In genomic region chr10:127075080-127075479, GRCm38 (mm10) we compare ENCODE assay signal across 10 mouse cellular contexts. TPM values are rescaled to one million over a fixed set of nuclear protein-coding genes. Genes with fewer than 3 reads are reported as not detected.
DNase-seq lines count a peak whose midpoint lies in the region; ATAC-seq and TF ChIP-seq lines count a peak whose summit lies in the region.
"Had no signal": no experiment of that assay in that cellular context is flagged by ENCODE, and none has a peak within 500 bp of the region (broad histone marks: within the 10 kb centered on the region; RNA-seq: fewer than 3 reads in every experiment).

Gene Agap2 (plus strand): TSS chr10:127075284.

- no peak for TF ChIP-seq CTCF in midbrain, postnatal 0 days (IDR thresholded peaks at IDR 0.05)

- intact Hi-C loops in left cerebral cortex, postnatal 10 days (cut with DNase I), result no loop called here
- intact Hi-C loops in heart, postnatal 10 days (cut with DNase I), result no loop called here

- no peak for ATAC-seq in neural tube, embryonic 13.5 days (ENCODE audit: low read depth)
- ATAC-seq in midbrain, postnatal 0 days (ENCODE audit: low FRiP score), result no peak
- no peak for ATAC-seq in erythroid progenitor cell, adult 5-6 weeks (replicated peaks; ENCODE audit: low FRiP score, poor library complexity, severe bottlenecking)

- no peak within 1 kb of the TSS for H3K27ac ChIP-seq in neural tube, embryonic 13.5 days (replicated peaks)
- H3K27ac ChIP-seq in midbrain, postnatal 0 days (ENCODE audit: low read depth, low read length), result no peak within 1 kb of the TSS
- H3K27ac ChIP-seq: stomach, embryonic 15.5 days had no signal

- WGBS in neural tube, embryonic 13.5 days, result 70% methylated on average over 9 of the region's 9 CpGs
- WGBS in midbrain, postnatal 0 days, result 74% methylated on average over 9 of the region's 9 CpGs

- H3K9me3 ChIP-seq in neural tube, embryonic 13.5 days, result no peaks in the 10 kb centered on the region
- H3K9me3 ChIP-seq in midbrain, postnatal 0 days (ENCODE audit: low read length), result no peaks in the 10 kb centered on the region
- H3K9me3 ChIP-seq: stomach, embryonic 15.5 days had no signal

- DNase-seq in neural tube, embryonic 10.5 days (ENCODE audit: extremely low spot score, low spot score), result no peak
- no peak for DNase-seq in left cerebral cortex, postnatal 10 days (ENCODE audit: extremely low spot score in 1 of 2, low spot score in 2 of 2)
- no peak for DNase-seq in midbrain, postnatal 0 days (ENCODE audit: low spot score)
- DNase-seq in thymus, postnatal 4 days, result peak; percentile 91
- no peak for DNase-seq in heart, postnatal 10 days
- no peak for DNase-seq in adrenal gland, postnatal 25 days
- DNase-seq: kidney, postnatal 10 days had no signal

- H3K4me1 ChIP-seq in neural tube, embryonic 13.5 days (replicated peaks), result peaks cover 33% of the 10 kb centered on the region
- peaks cover 4% of the 10 kb centered on the region; the same call in 1 of the 2 replicates for H3K4me1 ChIP-seq in midbrain, postnatal 0 days (ENCODE audit: insufficient read depth, low read length)

- H3K9ac ChIP-seq in neural tube, embryonic 13.5 days, result 0 out of 2 replicates have a peak within 1 kb of the TSS, but pooled peaks have one; percentile 17
- H3K9ac ChIP-seq in midbrain, postnatal 0 days (replicated peaks; ENCODE audit: low read length, poor library complexity, severe bottlenecking), result no peak within 1 kb of the TSS
- H3K9ac ChIP-seq: stomach, embryonic 15.5 days had no signal

- peaks cover 31% of the 10 kb centered on the region for H3K27me3 ChIP-seq in neural tube, embryonic 13.5 days
- H3K27me3 ChIP-seq in midbrain, postnatal 0 days (ENCODE audit: insufficient read depth, low read length), result no peaks in the 10 kb centered on the region

- H3K4me2 ChIP-seq in neural tube, embryonic 13.5 days, result peak within 1 kb of the TSS; percentile 4; the same call in 1 of the 2 replicates
- peak within 1 kb of the TSS; percentile 93; the same call in 1 of the 2 replicates for H3K4me2 ChIP-seq in midbrain, postnatal 0 days (ENCODE audit: low read depth, low read length, poor library complexity, severe bottlenecking)
- H3K4me2 ChIP-seq: stomach, embryonic 15.5 days had no signal

- no peak within 1 kb of the TSS for H3K4me3 ChIP-seq in neural tube, embryonic 13.5 days
- no peak within 1 kb of the TSS for H3K4me3 ChIP-seq in midbrain, postnatal 0 days (ENCODE audit: low read depth, low read length)
- H3K4me3 ChIP-seq: stomach, embryonic 15.5 days had no signal

- H3K36me3 ChIP-seq in neural tube, embryonic 13.5 days, result no peaks in the 10 kb centered on the region
- no peaks in the 10 kb centered on the region for H3K36me3 ChIP-seq in midbrain, postnatal 0 days (ENCODE audit: insufficient read depth, low read length)
- H3K36me3 ChIP-seq: stomach, embryonic 15.5 days had no signal

RNA-seq across cellular contexts. Expression of gene Agap2, which starts in this region (rescaled TPM):
- polyA plus RNA-seq in neural tube, embryonic 13.5 days (2015; fragmentation: Nextera tagmentation; extraction: Ambion mirVana), result 1.9 and 2.3 TPM in 2 replicates
- total RNA-seq in left cerebral cortex, postnatal 10 days (2021), result 100 to 1,000 TPM; 558 to 572 TPM
- total RNA-seq in midbrain, postnatal 0 days (2014; rRNA removed), result 330 and 343 TPM in 2 replicates
- 5.4 and 6.3 TPM in 2 replicates for polyA plus RNA-seq in midbrain, postnatal 0 days (2015; fragmentation: Nextera tagmentation; extraction: Ambion mirVana)
- total RNA-seq in heart, postnatal 10 days (2021), result 1 to 10 TPM; 5.5 to 8.3 TPM
- total RNA-seq in erythroid progenitor cell, adult 5-6 weeks (2015; ENCODE audit: low replicate concordance), result 1.1 and 3.8 TPM in 2 replicates
- total RNA-seq in erythroid progenitor cell, adult 5-6 weeks (2017; ENCODE audit: low replicate concordance), result 2.2 and 51.8 TPM in 2 replicates
- 2.6 and 3.8 TPM in 2 replicates for total RNA-seq in adrenal gland, postnatal 25 days (2021)
